ENCODE assay signal across 13 mouse cellular contexts in genomic region chr9:116291624-116292023, GRCm38 (mm10).
"Had no signal": no experiment of that assay in that cellular context is flagged by ENCODE, and none has a peak within 500 bp of the region (broad histone marks: within the 10 kb centered on the region; RNA-seq: fewer than 3 reads in every experiment).

No protein-coding gene starts in this region.

- H3K9me3 ChIP-seq: limb, embryonic 10.5 days; liver, embryonic 13.5 days; midbrain, embryonic 13.5 days; neural tube, embryonic 15.5 days had no signal

- H3K4me2 ChIP-seq: liver, embryonic 13.5 days; midbrain, embryonic 13.5 days; neural tube, embryonic 15.5 days had no signal

- H3K9ac ChIP-seq: liver, embryonic 13.5 days; liver, postnatal 0 days; midbrain, embryonic 13.5 days; neural tube, embryonic 15.5 days had no signal

- H3K4me3 ChIP-seq: layer of hippocampus, adult 2 months; limb, embryonic 10.5 days; liver, embryonic 13.5 days; midbrain, embryonic 13.5 days; neural tube, embryonic 15.5 days had no signal

- DNase-seq: kidney, adult 8-10 months; liver, embryonic 13.5 days; liver, postnatal 0 days; right cerebral cortex, adult 18-20 months; right cerebral cortex, postnatal 25 days; thymus, postnatal 36 days had no signal

- H3K27me3 ChIP-seq: liver, embryonic 13.5 days; midbrain, embryonic 13.5 days; neural tube, embryonic 15.5 days had no signal

- ATAC-seq: intestine, postnatal 0 days; liver, postnatal 0 days; midbrain, embryonic 13.5 days had no signal

- H3K36me3 ChIP-seq: limb, embryonic 10.5 days; liver, embryonic 13.5 days; midbrain, embryonic 13.5 days; neural tube, embryonic 15.5 days had no signal

- H3K4me1 ChIP-seq: limb, embryonic 10.5 days; liver, embryonic 13.5 days; midbrain, embryonic 13.5 days; neural tube, embryonic 15.5 days had no signal

- H3K27ac ChIP-seq: kidney, postnatal 0 days; layer of hippocampus, adult 2 months; limb, embryonic 10.5 days; liver, embryonic 13.5 days; macrophage; midbrain, embryonic 13.5 days; neural tube, embryonic 15.5 days had no signal
